Mouse (Mus musculus) embryonic fibroblast, embryonic 13.5 days (primary cell): Measurements from ENCODE around the gene Tcf19.

Source experiments
- CTCF ChIP-seq: IDR thresholded peaks from 2 replicates; pipeline ENCODE4 v1.5.1; 2011; ENCODE audit warnings: mild to moderate bottlenecking, control low read depth, low read length, moderate library complexity, borderline replicate concordance; ENCODE audit not compliant: insufficient read depth
- POLR2A ChIP-seq: IDR thresholded peaks from 2 replicates; pipeline ENCODE4 v1.6.1; 2011; ENCODE audit warnings: low read depth, mild to moderate bottlenecking, control low read depth, low read length, moderate library complexity

DNA sequence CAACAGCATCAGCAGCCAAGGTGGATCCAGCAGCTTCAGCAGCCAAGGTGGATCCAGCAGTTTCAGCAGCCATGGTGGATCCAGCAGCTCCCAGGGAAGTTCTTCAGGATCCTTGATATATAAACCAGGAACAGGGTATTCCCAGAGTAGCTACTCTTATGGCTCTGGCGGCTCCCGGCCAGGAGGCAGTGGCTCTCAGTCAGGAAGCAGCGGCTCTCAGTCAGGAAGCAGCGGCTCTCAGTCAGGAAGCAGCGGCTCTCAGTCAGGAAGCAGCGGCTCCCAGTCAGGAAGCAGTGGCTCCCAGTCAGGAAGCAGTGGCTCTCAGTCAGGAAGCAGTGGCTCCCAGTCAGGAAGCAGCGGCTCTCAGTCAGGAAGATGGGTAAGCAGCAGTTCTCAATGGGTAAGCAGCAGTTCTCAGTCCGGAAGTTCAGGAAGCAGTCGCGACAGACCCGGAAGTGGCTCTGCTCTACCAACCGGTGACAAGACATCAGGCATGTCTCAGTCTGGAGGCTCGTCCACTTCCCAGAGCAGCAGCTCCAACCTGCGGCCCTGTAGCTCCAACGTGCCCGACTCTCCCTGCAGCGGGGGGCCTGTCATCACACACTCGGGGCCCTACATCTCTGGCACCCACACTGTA is 38.3 kb upstream of the Tcf19 start:
- TF ChIP-seq CTCF (no peak), POLR2A (no peak)
